Mouse (Mus musculus) kidney, adult 2 months (tissue): ENCODE data around the gene Slc30a3. TPM values are rescaled to one million over a fixed set of nuclear protein-coding genes. Genes with fewer than 3 reads are reported as not detected.

Experiments used
- DNase-seq: peaks from one replicate; pipeline ENCODE4 v3.0.0; 2021
- H3K27ac ChIP-seq: fragments of 200-500 bp; 2 replicates; pipeline ENCODE4 v1.5.1; 2012; ENCODE audit warnings: low read depth, low read length, control low read depth, inconsistent platforms; ENCODE audit not compliant: insufficient read depth
- H3K27me3 ChIP-seq: fragments of 200-500 bp; replicated peaks from 2 replicates; pipeline ENCODE4 v1.6.1; 2012; ENCODE audit warnings: mild to moderate bottlenecking, moderate library complexity, low read length, inconsistent platforms; ENCODE audit not compliant: control insufficient read depth, insufficient read depth
- H3K36me3 ChIP-seq: fragments of 200-500 bp; 2 replicates; pipeline ENCODE4 v1.6.1; 2012; ENCODE audit warnings: mild to moderate bottlenecking, moderate library complexity, low read length, inconsistent platforms; ENCODE audit not compliant: control insufficient read depth, insufficient read depth
- H3K4me1 ChIP-seq: fragments of 200-500 bp; 2 replicates; pipeline ENCODE4 v1.6.1; 2011; ENCODE audit warnings: low read length; ENCODE audit not compliant: control insufficient read depth, insufficient read depth
- H3K4me3 ChIP-seq: fragments of 200-500 bp; 2 replicates; pipeline ENCODE4 v1.5.1; 2011; ENCODE audit warnings: mild to moderate bottlenecking, low read depth, low read length, control low read depth; ENCODE audit not compliant: insufficient read depth
- CTCF ChIP-seq: fragments of 200-500 bp; conservative IDR thresholded peaks from 2 replicates; pipeline ENCODE4 v1.5.1; 2011; ENCODE audit warnings: low read depth, mild to moderate bottlenecking, control low read depth, low read length, moderate library complexity, mixed read lengths; ENCODE audit not compliant: insufficient read depth, insufficient read length
- POLR2A ChIP-seq: fragments of 200-500 bp; IDR thresholded peaks from one replicate; pipeline ENCODE4 v1.6.1; 2011; ENCODE audit warnings: low read depth, low read length, control low read depth
- WGBS: fragments of 180-500 bp; shearing (Covaris S2); methylation state at CpG from one replicate; pipeline ENCODE4 v1.1.7; 2018; 5-methylcytosine and 5-hydroxymethylcytosine counted together
- polyA plus RNA-seq: library from polyadenylated mRNA; depleted of rRNA; stranded (reverse); fragments of >200 nt; gene quantifications from 2 replicates; pipeline ENCODE4 v1.2.3, GENCODE M21; 2012

The Slc30a3 gene
- polyA plus RNA-seq, 1 experiment = 0.14 TPM

GRCm38 (mm10) chr5:31092231-31092975 lies 15.6 kb downstream of the Slc30a3 start:
- 10% methylated on average over 39 of the region's 53 CpGs for WGBS
- Histone ChIP-seq H3K27ac (no peak overlapping the region), H3K27me3 (peaks cover 14% of the 10 kb centered on the region), H3K36me3 (no peaks in the 10 kb centered on the region), H3K4me3 (no peak overlapping the region), H3K4me1 (peaks cover 12% of the 10 kb centered on the region; the same call in 1 of the 2 replicates)
- no peak for DNase-seq
- TF ChIP-seq CTCF = no peak
- TF ChIP-seq POLR2A = no peak

- no peak for TF ChIP-seq CTCF
- no peak for TF ChIP-seq POLR2A
- H3K4me3 ChIP-seq = no peak overlapping the region
- no peak for DNase-seq
- H3K27me3 ChIP-seq = no peaks in the 10 kb centered on the region
- no peaks in the 10 kb centered on the region for H3K4me1 ChIP-seq
- no peak overlapping the region for H3K27ac ChIP-seq
- H3K36me3 ChIP-seq = no peaks in the 10 kb centered on the region
- WGBS = 75% methylated on average over 2 of the region's 2 CpGs
Observed at GRCm38 (mm10) chr5:31087131-31087530, 20.9 kb downstream of the Slc30a3 start.

- H3K4me1 ChIP-seq = no peaks in the 10 kb centered on the region
- H3K36me3 ChIP-seq = no peaks in the 10 kb centered on the region
- 54% methylated on average over 7 of the region's 7 CpGs for WGBS
- TF ChIP-seq CTCF (no peak), POLR2A (no peak)
- no peak for DNase-seq
- no peak overlapping the region for H3K4me3 ChIP-seq
- no peaks in the 10 kb centered on the region for H3K27me3 ChIP-seq
- no peak overlapping the region for H3K27ac ChIP-seq
Observed at GRCm38 (mm10) chr5:31086606-31087005, 21.4 kb downstream of the Slc30a3 start.

- H3K4me3 ChIP-seq = no peak overlapping the region
- no peaks in the 10 kb centered on the region for H3K36me3 ChIP-seq
- H3K27ac ChIP-seq = no peak overlapping the region
- no peak for TF ChIP-seq CTCF
- TF ChIP-seq POLR2A = no peak
- H3K4me1 ChIP-seq = no peaks in the 10 kb centered on the region
- no peak for DNase-seq
- H3K27me3 ChIP-seq = no peaks in the 10 kb centered on the region
- 22% methylated on average over 8 of the region's 8 CpGs for WGBS
Observed at GRCm38 (mm10) chr5:31083949-31084348, 24.1 kb downstream of the Slc30a3 start.

- TF ChIP-seq POLR2A = no peak
- no peak overlapping the region for H3K27ac ChIP-seq
- H3K36me3 ChIP-seq = no peaks in the 10 kb centered on the region
- no peaks in the 10 kb centered on the region for H3K4me1 ChIP-seq
- H3K4me3 ChIP-seq = no peak overlapping the region
- peak; percentile 71 for DNase-seq
- 24% methylated on average over 12 of the region's 12 CpGs for WGBS
- H3K27me3 ChIP-seq = no peaks in the 10 kb centered on the region
Observed at GRCm38 (mm10) chr5:31082935-31083625, 25.0 kb downstream of the Slc30a3 start.

GRCm38 (mm10) chr5:31082355-31082754 lies 25.7 kb downstream of the Slc30a3 start:
- peak; percentile 64 for DNase-seq
- 18% methylated on average over 5 of the region's 5 CpGs for WGBS
- H3K4me3 ChIP-seq = no peak overlapping the region
- no peaks in the 10 kb centered on the region for H3K36me3 ChIP-seq
- no peaks in the 10 kb centered on the region for H3K27me3 ChIP-seq
- no peaks in the 10 kb centered on the region for H3K4me1 ChIP-seq
- no peak overlapping the region for H3K27ac ChIP-seq
- TF ChIP-seq CTCF (peak; percentile 74), POLR2A (no peak)

GRCm38 (mm10) chr5:31081386-31081785 lies 26.7 kb downstream of the Slc30a3 start:
- TF ChIP-seq POLR2A (no peak), CTCF (peak; percentile 77)
- 90% methylated on average over 3 of the region's 3 CpGs for WGBS

More at GRCm38 (mm10) chr5:31081386-31081785, 26.7 kb downstream of the Slc30a3 start:
- DNase-seq = peak; percentile 47
- Histone ChIP-seq H3K27ac (no peak overlapping the region), H3K4me3 (no peak overlapping the region), H3K27me3 (no peaks in the 10 kb centered on the region), H3K36me3 (no peaks in the 10 kb centered on the region), H3K4me1 (no peaks in the 10 kb centered on the region)
